Mouse (Mus musculus) frontal cortex, postnatal 14 days (tissue): Measurements from ENCODE around the gene Srp14.

Source experiments
- DNase-seq, 2 experiments: peaks; one replicate each; pipeline ENCODE4 v3.0.0; 2022; ENCODE audit warnings: low spot score in 2 of 2

Srp14 gene

GRCm38 (mm10) chr2:118442172-118442571 is 37.3 kb downstream of the Srp14 start:
- no peak for DNase-seq

GRCm38 (mm10) chr2:118431589-118431988 is 47.9 kb downstream of the Srp14 start:
- no peak for DNase-seq

- no peak for DNase-seq
Observed at GRCm38 (mm10) chr2:118430630-118431029, 48.9 kb downstream of the Srp14 start.

- no peak for DNase-seq
Observed at GRCm38 (mm10) chr2:118429297-118429696, 50.2 kb downstream of the Srp14 start.

- DNase-seq: no peak
Observed at GRCm38 (mm10) chr2:118428296-118428695, 51.2 kb downstream of the Srp14 start.
